11 mouse cellular contexts compared by ENCODE assay signal in genomic region chr14:54994136-54994868, GRCm38 (mm10). TPM values are rescaled to one million over a fixed set of nuclear protein-coding genes. Genes with fewer than 3 reads are reported as not detected.
DNase-seq lines count a peak whose midpoint lies in the region; ATAC-seq lines count a peak whose summit lies in the region.
"Had no signal": no experiment of that assay in that cellular context is flagged by ENCODE, and none has a peak within 500 bp of the region (broad histone marks: within the 10 kb centered on the region; RNA-seq: fewer than 3 reads in every experiment).

TSS of gene Myh7 (minus strand) at chr14:54994626.

- H3K9ac ChIP-seq in lung, embryonic 15.5 days = peak within 1 kb of the TSS; percentile 16; the same call in 1 of the 2 replicates
- peak within 1 kb of the TSS; percentile 20; the same call in 1 of the 2 replicates for H3K9ac ChIP-seq in hindbrain, embryonic 16.5 days (ENCODE audit: low read depth, low read length)
- no peak within 1 kb of the TSS for H3K9ac ChIP-seq in stomach, embryonic 15.5 days

- intact Hi-C loops in gastrocnemius, postnatal 36 days (cut with DNase I) = no loop called here

- no peaks in the 10 kb centered on the region for H3K9me3 ChIP-seq in lung, embryonic 15.5 days
- H3K9me3 ChIP-seq in hindbrain, embryonic 16.5 days (ENCODE audit: control insufficient read depth, low read length) = no peaks in the 10 kb centered on the region
- no peaks in the 10 kb centered on the region for H3K9me3 ChIP-seq in stomach, embryonic 15.5 days
- H3K9me3 ChIP-seq: G1E had no signal

- H3K4me1 ChIP-seq in lung, embryonic 15.5 days = peaks cover 29% of the 10 kb centered on the region
- H3K4me1 ChIP-seq in hindbrain, embryonic 16.5 days (ENCODE audit: control insufficient read depth, insufficient read depth, low read depth, low read length) = peaks cover 14% of the 10 kb centered on the region
- 0 out of 2 replicates have a peak, but pooled peaks cover 14% of the 10 kb centered on the region for H3K4me1 ChIP-seq in stomach, embryonic 15.5 days

- H3K27me3 ChIP-seq in lung, embryonic 15.5 days = no peaks in the 10 kb centered on the region
- no peaks in the 10 kb centered on the region for H3K27me3 ChIP-seq in hindbrain, embryonic 16.5 days (replicated peaks; ENCODE audit: control insufficient read depth, insufficient read depth, low read length)
- H3K27me3 ChIP-seq in stomach, embryonic 15.5 days (replicated peaks) = no peaks in the 10 kb centered on the region

- ATAC-seq in lung, embryonic 15.5 days (ENCODE audit: borderline replicate concordance, extremely low read depth, low FRiP score, low TSS enrichment) = no peak
- ATAC-seq in hindbrain, embryonic 16.5 days = no peak
- no peak for ATAC-seq in stomach, embryonic 15.5 days (ENCODE audit: insufficient read depth, low FRiP score, low read depth)

- no peaks in the 10 kb centered on the region for H3K36me3 ChIP-seq in lung, embryonic 15.5 days
- H3K36me3 ChIP-seq in hindbrain, embryonic 16.5 days (ENCODE audit: control insufficient read depth, insufficient read depth, low read length) = no peaks in the 10 kb centered on the region
- H3K36me3 ChIP-seq in stomach, embryonic 15.5 days = no peaks in the 10 kb centered on the region
- H3K36me3 ChIP-seq: G1E had no signal

- 39% methylated on average over 11 of the region's 11 CpGs for WGBS in lung, embryonic 15.5 days
- 54% methylated on average over 11 of the region's 11 CpGs for WGBS in hindbrain, embryonic 16.5 days
- 45% methylated on average over 11 of the region's 11 CpGs for WGBS in stomach, embryonic 15.5 days

- peak within 1 kb of the TSS; percentile 82 for H3K27ac ChIP-seq in lung, embryonic 15.5 days
- peak within 1 kb of the TSS; percentile 82 for H3K27ac ChIP-seq in hindbrain, embryonic 16.5 days (ENCODE audit: low read depth, low read length)
- peak within 1 kb of the TSS; percentile 31; the same call in 1 of the 2 replicates for H3K27ac ChIP-seq in stomach, embryonic 15.5 days

- peak within 1 kb of the TSS; percentile 31; the same call in 1 of the 2 replicates for H3K4me2 ChIP-seq in lung, embryonic 15.5 days
- no peak within 1 kb of the TSS; the same call in 1 of the 2 replicates for H3K4me2 ChIP-seq in hindbrain, embryonic 16.5 days (ENCODE audit: low read length)
- no peak within 1 kb of the TSS for H3K4me2 ChIP-seq in stomach, embryonic 15.5 days

- no peak within 1 kb of the TSS for H3K4me3 ChIP-seq in lung, embryonic 15.5 days
- no peak within 1 kb of the TSS for H3K4me3 ChIP-seq in hindbrain, embryonic 16.5 days (ENCODE audit: low read length)
- H3K4me3 ChIP-seq in stomach, embryonic 15.5 days (replicated peaks) = no peak within 1 kb of the TSS

- DNase-seq in lung, postnatal 36 days = no peak
- no peak for DNase-seq in gastrocnemius, postnatal 36 days
- no peak for DNase-seq in urinary bladder, postnatal 14 days (ENCODE audit: low spot score)
- no peak for DNase-seq in layer of hippocampus, adult 9-11 months
- no peak for DNase-seq in urinary bladder, adult 2 months (ENCODE audit: low spot score)
- DNase-seq: cerebellum, postnatal 10 days had no signal

RNA-seq across cellular contexts. Expression of gene Myh7, which starts in this region (rescaled TPM):
- polyA plus RNA-seq in lung, embryonic 15.5 days (2015; fragmentation: Nextera tagmentation; extraction: Ambion mirVana) = 29.1 and 71.2 TPM in 2 replicates
- total RNA-seq in gastrocnemius, postnatal 36 days (2021) = 1,000 to 10,000 TPM in 1 of 2 experiments, 100 to 1,000 TPM in 1; 194 to 1,204 TPM
- 8.5 and 10.6 TPM in 2 replicates for polyA plus RNA-seq in hindbrain, embryonic 16.5 days (2015; fragmentation: Nextera tagmentation; extraction: Ambion mirVana)
- polyA plus RNA-seq in stomach, embryonic 15.5 days (2015; fragmentation: Nextera tagmentation; extraction: Ambion mirVana) = 5.3 and 7.5 TPM in 2 replicates
- 0.26 and 0.47 TPM in 2 replicates for polyA plus RNA-seq in urinary bladder, adult 2 months (2012; rRNA removed)
- polyA plus RNA-seq: liver, adult 2 months had no signal

Comparison
In these comparisons a context has a peak if more than half of its experiments do, and no peak if none do; other contexts are left out.
1. H3K27ac ChIP-seq: peak in every context shown above with its lines; median percentile 82 in lung, embryonic 15.5 days; 82 in hindbrain, embryonic 16.5 days; 31 in stomach, embryonic 15.5 days.